Mouse (Mus musculus) monocyte, adult 5-6 weeks (primary cell): ENCODE measurements around the gene Ninl. TPM values are rescaled to one million over a fixed set of nuclear protein-coding genes. Genes with fewer than 3 reads are reported as not detected.

Source experiments
- total RNA-seq: library from RNA; stranded (forward); fragments of 200-1000, 200-491, 200-594 nt; gene quantifications from 3 replicates; pipeline ENCODE4 v1.2.3, GENCODE M21; 2017

Gene Ninl
- total RNA-seq, 1 experiment from 2014 or later = not detected

Other genes with a start within 250 kb of the Ninl start
- gene Abhd12, start 134.6 kb downstream of the Ninl start, total RNA-seq = 237 to 505 TPM (median 368 TPM) in 3 replicates
- gene Gins1, start 134.0 kb downstream of the Ninl start, total RNA-seq = 10.4 to 13.1 TPM (median 13.0 TPM) in 3 replicates
- gene Nanp, start within 50 bp of the Ninl start, total RNA-seq = 8.2 to 14.5 TPM (median 12.2 TPM) in 3 replicates
- 0.67 to 0.75 TPM in 2 of 3 replicates, not detected in the other for gene Gm14151, start 53.0 kb upstream of the Ninl start, total RNA-seq
- not detected in 3 replicates for gene Gm14147, start 58.9 kb upstream of the Ninl start, total RNA-seq